8 mouse cellular contexts compared by ENCODE assay signal in genomic region chr7:24133425-24133995, GRCm38 (mm10). TPM values are rescaled to one million over a fixed set of nuclear protein-coding genes. Genes with fewer than 3 reads are reported as not detected.
DNase-seq lines count a peak whose midpoint lies in the region; ATAC-seq and TF ChIP-seq lines count a peak whose summit lies in the region.

No protein-coding gene starts in this region.

- 18% methylated on average over 6 of the region's 6 CpGs for WGBS in lung, adult 2 months
- 16% methylated on average over 6 of the region's 6 CpGs for WGBS in embryonic facial prominence, embryonic 12.5 days
- 16% methylated on average over 6 of the region's 6 CpGs for WGBS in hindbrain, embryonic 15.5 days
- 13% methylated on average over 6 of the region's 6 CpGs for WGBS in midbrain, postnatal 0 days

- DNase-seq in lung, adult 2 months: no peak
- DNase-seq in lung, adult 18-20 months: no peak
- DNase-seq in midbrain, postnatal 0 days (ENCODE audit: low spot score): peak; percentile 5
- no peak for DNase-seq in testis, postnatal 14 days (ENCODE audit: low spot score)
- no peak for DNase-seq in layer of hippocampus, adult 9-11 months
- no peak for DNase-seq in adrenal gland, adult 2 months

- no peak for TF ChIP-seq POLR2A in lung, adult 2 months (IDR thresholded peaks at IDR 0.05; ENCODE audit: borderline replicate concordance, extremely low read depth, low read depth, low read length)

- H3K27ac ChIP-seq in embryonic facial prominence, embryonic 12.5 days: no peak overlapping the region
- peak overlapping the region; percentile 74 for H3K27ac ChIP-seq in hindbrain, embryonic 15.5 days (replicated peaks)
- peak overlapping the region; percentile 59; the same call in 1 of the 2 replicates for H3K27ac ChIP-seq in midbrain, postnatal 0 days (ENCODE audit: low read depth, low read length)

- H3K4me1 ChIP-seq in lung, adult 2 months (ENCODE audit: control insufficient read depth, insufficient read depth, low read length): peaks cover 7% of the 10 kb centered on the region
- H3K4me1 ChIP-seq in embryonic facial prominence, embryonic 12.5 days: peaks cover 10% of the 10 kb centered on the region
- peaks cover 23% of the 10 kb centered on the region for H3K4me1 ChIP-seq in hindbrain, embryonic 15.5 days (replicated peaks)
- H3K4me1 ChIP-seq in midbrain, postnatal 0 days (ENCODE audit: insufficient read depth, low read length): peaks cover 7% of the 10 kb centered on the region; the same call in 1 of the 2 replicates

- H3K9me3 ChIP-seq in embryonic facial prominence, embryonic 12.5 days: no peaks in the 10 kb centered on the region
- H3K9me3 ChIP-seq in hindbrain, embryonic 15.5 days: no peaks in the 10 kb centered on the region
- no peaks in the 10 kb centered on the region for H3K9me3 ChIP-seq in midbrain, postnatal 0 days (ENCODE audit: low read length)

- H3K4me3 ChIP-seq in lung, adult 2 months (replicated peaks; ENCODE audit: extremely low read depth, low read depth, low read length): peak overlapping the region; percentile 84
- H3K4me3 ChIP-seq in embryonic facial prominence, embryonic 12.5 days: peak overlapping the region; percentile 85
- peak overlapping the region; percentile 72 for H3K4me3 ChIP-seq in hindbrain, embryonic 15.5 days
- peak overlapping the region; percentile 84 for H3K4me3 ChIP-seq in midbrain, postnatal 0 days (ENCODE audit: low read depth, low read length)

- 0 out of 2 replicates have a peak, but pooled peaks have one; percentile 48 for ATAC-seq in embryonic facial prominence, embryonic 12.5 days (ENCODE audit: insufficient number of reproducible peaks, insufficient read depth, low FRiP score, low TSS enrichment)
- ATAC-seq in hindbrain, embryonic 15.5 days (ENCODE audit: low FRiP score, low read depth): peak; percentile 70
- ATAC-seq in midbrain, postnatal 0 days (ENCODE audit: low FRiP score): peak; percentile 35

- TF ChIP-seq CTCF in lung, adult 2 months (IDR thresholded peaks at IDR 0.05; ENCODE audit: insufficient read depth, low read length): no peak
- no peak for TF ChIP-seq CTCF in midbrain, postnatal 0 days (IDR thresholded peaks at IDR 0.05)

- peak overlapping the region; percentile 79 for H3K9ac ChIP-seq in embryonic facial prominence, embryonic 12.5 days
- peak overlapping the region; percentile 79 for H3K9ac ChIP-seq in hindbrain, embryonic 15.5 days
- H3K9ac ChIP-seq in midbrain, postnatal 0 days (replicated peaks; ENCODE audit: low read length, poor library complexity, severe bottlenecking): peak overlapping the region; percentile 81

- no peaks in the 10 kb centered on the region for H3K27me3 ChIP-seq in embryonic facial prominence, embryonic 12.5 days
- H3K27me3 ChIP-seq in hindbrain, embryonic 15.5 days: no peaks in the 10 kb centered on the region
- H3K27me3 ChIP-seq in midbrain, postnatal 0 days (ENCODE audit: insufficient read depth, low read length): no peaks in the 10 kb centered on the region

- H3K4me2 ChIP-seq in embryonic facial prominence, embryonic 12.5 days (replicated peaks): peak overlapping the region; percentile 71
- H3K4me2 ChIP-seq in hindbrain, embryonic 15.5 days: peak overlapping the region; percentile 77
- H3K4me2 ChIP-seq in midbrain, postnatal 0 days (ENCODE audit: low read depth, low read length, poor library complexity, severe bottlenecking): peak overlapping the region; percentile 80

- H3K36me3 ChIP-seq in embryonic facial prominence, embryonic 12.5 days: peaks cover 21% of the 10 kb centered on the region
- peaks cover 26% of the 10 kb centered on the region for H3K36me3 ChIP-seq in hindbrain, embryonic 15.5 days
- H3K36me3 ChIP-seq in midbrain, postnatal 0 days (ENCODE audit: insufficient read depth, low read length): peaks cover 5% of the 10 kb centered on the region

RNA-seq across cellular contexts. Expression of gene Zfp235, which starts 0.5 kb away (rescaled TPM):
- polyA plus RNA-seq in lung, adult 2 months (2012; rRNA removed): 4.8 and 7.5 TPM in 2 replicates
- 18.3 and 18.4 TPM in 2 replicates for polyA plus RNA-seq in embryonic facial prominence, embryonic 12.5 days (2016; fragmentation: Nextera tagmentation; extraction: Ambion mirVana)
- polyA plus RNA-seq in hindbrain, embryonic 15.5 days (2015; fragmentation: Nextera tagmentation; extraction: Ambion mirVana): 23.3 and 25.2 TPM in 2 replicates
- total RNA-seq in midbrain, postnatal 0 days (2014; rRNA removed): 28.0 and 29.9 TPM in 2 replicates
- 20.4 and 22.8 TPM in 2 replicates for polyA plus RNA-seq in midbrain, postnatal 0 days (2015; fragmentation: Nextera tagmentation; extraction: Ambion mirVana)
- 1 to 10 TPM; 9.4 to 9.7 TPM for total RNA-seq in adrenal gland, adult 2 months (2021)
- polyA plus RNA-seq in adrenal gland, adult 2 months (2012; rRNA removed): 2.6 and 4.2 TPM in 2 replicates

RNA-seq across cellular contexts. Expression of gene Zfp112, which starts 21.4 kb away (rescaled TPM):
- 1.3 and 1.7 TPM in 2 replicates for polyA plus RNA-seq in lung, adult 2 months (2012; rRNA removed)
- polyA plus RNA-seq in embryonic facial prominence, embryonic 12.5 days (2016; fragmentation: Nextera tagmentation; extraction: Ambion mirVana): 9.1 and 9.8 TPM in 2 replicates
- polyA plus RNA-seq in hindbrain, embryonic 15.5 days (2015; fragmentation: Nextera tagmentation; extraction: Ambion mirVana): 9.8 and 11.0 TPM in 2 replicates
- total RNA-seq in midbrain, postnatal 0 days (2014; rRNA removed): 6.9 and 10.0 TPM in 2 replicates
- polyA plus RNA-seq in midbrain, postnatal 0 days (2015; fragmentation: Nextera tagmentation; extraction: Ambion mirVana): 4.2 and 4.3 TPM in 2 replicates
- total RNA-seq in adrenal gland, adult 2 months (2021): 1 to 10 TPM; 3.1 to 4.1 TPM
- polyA plus RNA-seq in adrenal gland, adult 2 months (2012; rRNA removed): 1.8 and 2.2 TPM in 2 replicates

RNA-seq across cellular contexts. Expression of gene Zfp114, which starts 41.4 kb away (rescaled TPM):
- polyA plus RNA-seq in lung, adult 2 months (2012; rRNA removed): 0.12 and 0.22 TPM in 2 replicates
- polyA plus RNA-seq in embryonic facial prominence, embryonic 12.5 days (2016; fragmentation: Nextera tagmentation; extraction: Ambion mirVana): 7.5 and 7.6 TPM in 2 replicates
- 5.0 and 5.7 TPM in 2 replicates for polyA plus RNA-seq in hindbrain, embryonic 15.5 days (2015; fragmentation: Nextera tagmentation; extraction: Ambion mirVana)
- 4.1 and 5.3 TPM in 2 replicates for total RNA-seq in midbrain, postnatal 0 days (2014; rRNA removed)
- polyA plus RNA-seq in midbrain, postnatal 0 days (2015; fragmentation: Nextera tagmentation; extraction: Ambion mirVana): 2.1 and 2.4 TPM in 2 replicates
- under 1 TPM; 0.37 to 0.38 TPM for total RNA-seq in adrenal gland, adult 2 months (2021)
- polyA plus RNA-seq in adrenal gland, adult 2 months (2012; rRNA removed): 0.04 and 0.08 TPM in 2 replicates

RNA-seq across cellular contexts. Expression of gene Zfp180, which starts 51.8 kb away (rescaled TPM):
- 12.3 and 16.7 TPM in 2 replicates for polyA plus RNA-seq in lung, adult 2 months (2012; rRNA removed)
- polyA plus RNA-seq in embryonic facial prominence, embryonic 12.5 days (2016; fragmentation: Nextera tagmentation; extraction: Ambion mirVana): 27.4 and 27.7 TPM in 2 replicates
- 33.7 and 35.5 TPM in 2 replicates for polyA plus RNA-seq in hindbrain, embryonic 15.5 days (2015; fragmentation: Nextera tagmentation; extraction: Ambion mirVana)
- total RNA-seq in midbrain, postnatal 0 days (2014; rRNA removed): 32.7 and 41.2 TPM in 2 replicates
- polyA plus RNA-seq in midbrain, postnatal 0 days (2015; fragmentation: Nextera tagmentation; extraction: Ambion mirVana): 24.8 and 25.1 TPM in 2 replicates
- total RNA-seq in adrenal gland, adult 2 months (2021): 10 to 100 TPM; 21.7 to 26.3 TPM
- 11.3 and 17.9 TPM in 2 replicates for polyA plus RNA-seq in adrenal gland, adult 2 months (2012; rRNA removed)
